Mouse (Mus musculus) c-Kit-positive CD71-negative TER-119-negative erythroid progenitor cells, embryonic 14.5 days (primary cell): Measurements from ENCODE around the gene Gpd2.

Source experiments
- DNase-seq: peaks from one replicate; pipeline ENCODE4 v3.0.0-alpha.2; 2013; ENCODE audit warnings: low read depth

The Gpd2 gene

DNA sequence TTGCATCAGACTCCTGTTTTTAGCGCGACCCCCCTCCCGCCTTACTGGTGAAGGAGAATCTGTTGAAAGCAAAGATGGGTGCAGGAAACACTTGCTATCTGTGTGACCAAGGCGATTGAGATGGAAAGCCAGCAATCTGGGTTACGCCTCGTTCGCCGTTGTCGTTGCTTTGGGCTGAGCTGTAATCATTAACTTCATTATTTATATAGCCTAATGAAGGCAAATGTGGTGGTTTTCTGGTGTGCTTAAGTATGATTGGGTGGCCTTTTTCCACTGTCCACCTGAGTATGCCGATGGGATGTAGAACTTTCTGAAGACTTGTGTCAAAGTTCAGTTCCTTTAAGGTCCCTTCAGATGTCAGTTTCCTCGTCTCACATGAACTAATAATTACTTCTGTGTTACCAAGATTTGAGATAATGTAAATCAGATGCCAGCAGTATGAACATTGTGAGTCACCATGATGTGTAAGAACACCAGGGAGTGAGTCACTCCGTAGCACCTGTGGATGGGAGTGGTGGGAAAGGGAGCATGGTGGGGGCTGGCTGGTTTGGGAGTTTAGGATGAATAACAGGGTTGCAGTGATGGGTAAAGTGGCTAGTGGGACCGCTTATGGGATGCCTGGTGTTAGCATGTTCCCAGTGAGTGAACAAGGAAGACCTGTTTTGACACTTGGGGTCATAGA is 14.3 kb downstream of the Gpd2 start:
- no peak for DNase-seq

DNA sequence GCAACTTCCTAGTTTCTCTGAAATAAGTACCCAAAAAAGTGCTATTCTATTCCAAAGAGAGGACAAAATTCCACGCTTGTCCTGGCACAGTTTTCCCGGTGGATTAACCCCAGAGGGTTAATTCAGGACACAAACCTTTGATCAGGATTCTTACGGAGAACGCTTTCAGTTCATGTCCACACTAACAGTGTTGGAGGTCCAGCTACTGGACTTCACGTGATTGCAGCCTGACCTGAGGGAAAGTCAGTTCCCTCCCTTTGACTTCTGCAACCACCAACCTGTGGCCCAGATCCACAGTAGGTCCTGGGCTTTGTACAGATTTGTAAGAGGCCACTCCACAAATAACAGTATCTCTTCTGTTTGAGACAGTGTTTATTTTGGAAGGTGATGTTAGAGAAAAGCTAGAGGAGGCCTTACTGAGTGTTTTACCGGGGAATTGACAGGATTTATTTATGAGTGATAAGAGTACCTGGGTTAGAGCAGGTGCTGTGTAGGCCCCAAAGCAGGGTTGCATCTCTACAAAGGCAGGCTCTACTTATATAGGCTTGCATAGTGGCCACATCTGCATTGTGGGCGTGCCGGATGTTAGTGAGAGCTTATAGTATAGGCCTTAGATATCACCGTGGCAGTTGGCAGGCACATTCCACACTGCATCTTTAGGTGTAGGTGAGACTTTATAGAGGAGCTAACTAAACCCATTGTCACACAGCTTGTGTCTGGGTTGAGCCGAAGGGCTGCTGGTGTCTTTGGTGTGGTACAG is 15.3 kb downstream of the Gpd2 start:
- no peak for DNase-seq

DNA sequence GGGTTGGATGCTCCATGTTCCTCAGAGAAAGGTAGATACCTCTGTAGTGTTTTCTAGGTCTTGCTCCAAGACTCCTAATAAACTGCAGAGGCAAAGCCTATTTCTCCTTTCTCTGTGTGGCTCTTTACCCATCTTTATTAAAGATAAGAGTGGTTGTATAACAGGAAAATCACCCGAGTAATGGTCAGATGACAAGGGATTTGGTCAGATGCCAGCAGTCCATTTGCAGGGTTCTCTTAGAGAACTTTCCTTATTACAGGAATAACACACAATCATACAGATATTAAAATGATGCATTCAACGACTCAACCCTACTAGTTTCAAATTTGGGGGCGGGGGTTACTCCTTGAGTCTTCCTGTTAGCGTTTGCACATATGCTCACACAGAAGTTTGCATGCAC is 16.8 kb downstream of the Gpd2 start:
- no peak for DNase-seq

- DNase-seq = no peak
Observed at GRCm38 (mm10) chr2:57255153-57255670, 17.8 kb downstream of the Gpd2 start.

DNA sequence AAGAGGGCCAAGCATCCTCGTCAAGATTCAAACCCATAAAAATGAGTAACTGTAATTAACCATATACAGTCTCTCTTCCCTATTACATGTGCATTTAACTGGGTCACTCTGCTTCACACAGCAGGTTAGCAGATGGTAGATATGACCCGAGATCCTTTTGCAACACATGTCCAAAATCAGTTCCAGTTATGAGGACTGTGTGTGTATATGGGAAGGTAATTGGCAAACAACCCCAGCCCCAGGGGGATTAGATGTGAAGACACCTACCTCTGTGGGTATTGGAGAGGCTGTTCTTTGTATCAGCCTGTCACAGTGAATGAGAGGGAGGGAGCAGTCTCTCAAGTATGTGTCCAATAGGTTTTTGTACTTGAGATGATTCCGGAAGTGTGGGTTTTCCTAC is 18.4 kb downstream of the Gpd2 start:
- DNase-seq = no peak

- DNase-seq = no peak
Observed at GRCm38 (mm10) chr2:57256459-57256858, 19.0 kb downstream of the Gpd2 start.

DNA sequence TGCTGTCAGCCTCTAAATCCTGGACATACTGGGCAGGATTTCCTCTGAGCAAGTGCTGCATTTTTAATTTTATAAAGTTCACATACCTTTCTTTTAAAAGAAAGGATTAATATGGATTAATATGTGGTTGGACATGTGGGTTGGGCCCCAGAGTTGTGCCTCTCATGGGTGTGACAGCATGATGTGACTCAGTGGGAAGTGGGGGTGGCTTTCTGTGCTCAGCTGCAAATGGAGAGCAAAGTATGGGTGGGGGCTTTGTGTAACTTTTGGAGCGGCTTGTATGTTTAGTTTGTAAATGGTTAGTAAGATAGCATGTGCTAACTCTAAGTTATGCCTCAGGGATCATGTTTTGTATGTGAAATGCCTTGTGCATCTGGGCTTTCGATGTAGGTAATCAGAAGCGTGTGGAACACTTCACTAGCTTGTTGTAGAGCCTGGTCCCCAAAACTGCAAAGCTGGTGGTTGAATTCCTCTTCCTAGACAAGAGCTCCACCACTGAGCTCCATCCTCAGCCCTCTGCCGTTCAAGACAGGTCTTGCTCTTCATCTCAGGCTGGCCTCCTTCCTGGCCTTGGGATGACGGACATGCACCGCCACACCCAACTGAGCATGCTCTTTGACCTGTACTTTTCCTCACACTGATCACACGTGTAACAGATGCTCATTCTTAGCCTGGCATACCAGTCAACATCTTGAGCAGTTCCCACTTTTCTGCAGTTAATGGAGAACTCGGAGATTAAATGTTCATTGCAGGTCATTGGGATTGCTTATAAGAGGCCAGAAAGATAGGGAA is 24.0 kb downstream of the Gpd2 start:
- no peak for DNase-seq

GRCm38 (mm10) chr2:57263431-57263830 is 26.0 kb downstream of the Gpd2 start:
- DNase-seq = no peak

- DNase-seq = no peak
Observed at GRCm38 (mm10) chr2:57264912-57265311, 27.5 kb downstream of the Gpd2 start.

GRCm38 (mm10) chr2:57266679-57267393 is 29.4 kb downstream of the Gpd2 start:
- DNase-seq = no peak

DNA sequence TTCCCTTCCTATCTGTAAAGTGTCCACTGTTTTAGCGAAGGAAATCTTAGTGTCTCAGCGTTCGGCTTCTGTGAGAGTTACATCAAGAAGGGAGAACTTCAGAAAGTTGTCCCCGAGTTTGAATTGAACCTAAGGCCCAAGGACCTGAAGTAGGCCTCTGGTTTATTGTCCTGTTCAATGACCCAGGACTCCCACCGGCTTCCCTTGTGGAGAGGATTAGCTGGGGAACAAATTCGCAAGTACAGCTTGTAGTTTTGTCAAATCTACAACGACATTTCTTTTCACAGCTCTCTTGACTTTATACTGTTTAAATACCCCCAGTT is 29.9 kb downstream of the Gpd2 start:
- DNase-seq = no peak

DNA sequence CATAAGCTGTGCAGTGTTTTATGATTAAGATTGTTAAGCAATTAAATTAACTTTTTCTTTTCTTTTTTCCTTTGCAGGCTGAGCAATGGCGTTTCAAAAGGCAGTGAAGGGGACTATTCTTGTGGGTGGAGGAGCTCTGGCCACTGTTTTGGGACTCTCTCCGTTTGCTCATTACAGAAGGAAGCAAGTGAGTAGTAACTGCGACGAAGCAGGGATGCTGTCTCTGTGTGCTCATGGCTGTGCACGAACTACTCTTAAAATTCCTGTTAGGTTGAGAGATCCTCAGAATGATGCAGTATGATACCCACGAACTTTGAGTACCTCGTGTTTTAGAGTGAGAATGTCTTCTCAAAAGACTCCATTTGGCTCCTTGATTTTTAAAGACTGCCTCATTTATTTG is 30.5 kb downstream of the Gpd2 start:
- DNase-seq = no peak

DNA sequence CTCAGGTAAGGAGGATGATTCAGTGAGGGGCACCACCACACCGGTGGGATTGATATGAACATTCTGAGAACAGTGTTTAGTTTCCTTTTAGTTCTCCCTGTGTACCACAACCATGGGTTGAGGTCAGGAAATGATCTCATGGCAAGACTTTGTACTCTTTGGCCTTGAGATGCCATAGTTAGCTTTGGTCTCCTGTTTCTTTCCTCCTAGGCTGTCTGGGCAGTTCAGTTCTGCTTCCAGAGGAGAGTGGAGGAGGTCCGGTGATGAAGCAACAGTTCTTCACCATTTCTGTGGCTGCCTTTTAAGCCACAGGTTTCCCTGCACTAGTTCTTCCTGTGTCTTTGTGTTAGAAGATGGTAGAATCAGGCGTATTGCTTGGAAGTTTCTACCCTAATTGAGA is 31.4 kb downstream of the Gpd2 start:
- no peak for DNase-seq

GRCm38 (mm10) chr2:57269690-57270435 is 32.4 kb downstream of the Gpd2 start:
- DNase-seq = no peak

GRCm38 (mm10) chr2:57280190-57280723 is 42.8 kb downstream of the Gpd2 start:
- no peak for DNase-seq

DNA sequence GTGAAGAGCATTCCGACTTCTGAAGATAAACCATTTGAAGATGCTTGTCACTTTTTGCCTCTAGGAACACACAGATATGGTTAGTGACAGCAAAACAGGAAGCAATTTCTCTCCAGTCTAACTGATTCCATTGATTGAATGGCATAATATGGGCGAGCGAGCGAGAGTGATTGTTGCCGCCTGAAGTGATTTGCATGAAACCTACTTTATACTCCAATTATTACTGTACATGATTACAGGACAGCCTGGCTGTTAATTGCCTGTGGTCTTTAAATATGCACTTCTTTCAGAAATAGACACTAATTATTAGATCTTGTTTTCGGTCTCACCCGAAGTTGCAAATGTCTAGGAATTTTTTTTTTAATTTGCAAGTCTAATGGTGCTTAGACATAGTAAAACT is 46.4 kb downstream of the Gpd2 start:
- no peak for DNase-seq

GRCm38 (mm10) chr2:57285197-57285596 is 47.8 kb downstream of the Gpd2 start:
- no peak for DNase-seq

- DNase-seq = no peak
Observed at GRCm38 (mm10) chr2:57287986-57288385, 50.6 kb downstream of the Gpd2 start.

- no peak for DNase-seq
Observed at GRCm38 (mm10) chr2:57293571-57293970, 56.1 kb downstream of the Gpd2 start.

- DNase-seq = no peak
Observed at GRCm38 (mm10) chr2:57296069-57296468, 58.6 kb downstream of the Gpd2 start.

GRCm38 (mm10) chr2:57297226-57297625 is 59.8 kb downstream of the Gpd2 start:
- no peak for DNase-seq
